ENCODE assay signal across 8 mouse cellular contexts in genomic region chr6:55358731-55359143, GRCm38 (mm10). TPM values are rescaled to one million over a fixed set of nuclear protein-coding genes. Genes with fewer than 3 reads are reported as not detected.
DNase-seq lines count a peak whose midpoint lies in the region; ATAC-seq lines count a peak whose summit lies in the region.

No protein-coding gene starts in this region.

- ATAC-seq in CD4-positive, CD25-positive, alpha-beta regulatory T cell, adult 4 months = no peak
- ATAC-seq in neural tube, embryonic 15.5 days (ENCODE audit: low FRiP score) = no peak
- ATAC-seq in forebrain, embryonic 14.5 days = no peak
- ATAC-seq in neural tube, embryonic 11.5 days (ENCODE audit: insufficient read depth, low FRiP score, low TSS enrichment) = no peak; the same call in 1 of the 2 replicates

- no peak overlapping the region for H3K4me2 ChIP-seq in neural tube, embryonic 15.5 days
- H3K4me2 ChIP-seq in forebrain, embryonic 14.5 days (ENCODE audit: low read length) = no peak overlapping the region
- H3K4me2 ChIP-seq in neural tube, embryonic 11.5 days (ENCODE audit: low read depth) = no peak overlapping the region

- no peaks in the 10 kb centered on the region for H3K27me3 ChIP-seq in neural tube, embryonic 15.5 days (replicated peaks)
- H3K27me3 ChIP-seq in forebrain, embryonic 14.5 days (replicated peaks; ENCODE audit: control insufficient read depth, insufficient read depth, low read length) = no peaks in the 10 kb centered on the region
- H3K27me3 ChIP-seq in neural tube, embryonic 11.5 days (ENCODE audit: control insufficient read depth, insufficient read depth, low read length) = no peaks in the 10 kb centered on the region

- no peak overlapping the region for H3K4me3 ChIP-seq in neural tube, embryonic 15.5 days (replicated peaks)
- no peak overlapping the region for H3K4me3 ChIP-seq in forebrain, embryonic 14.5 days (ENCODE audit: low read depth, low read length)
- no peak overlapping the region for H3K4me3 ChIP-seq in neural tube, embryonic 11.5 days (ENCODE audit: low read depth, low read length)

- no peaks in the 10 kb centered on the region for H3K9me3 ChIP-seq in neural tube, embryonic 15.5 days (replicated peaks)
- H3K9me3 ChIP-seq in forebrain, embryonic 14.5 days (replicated peaks; ENCODE audit: control insufficient read depth, low read length) = no peaks in the 10 kb centered on the region
- H3K9me3 ChIP-seq in neural tube, embryonic 11.5 days (ENCODE audit: control insufficient read depth, low read length) = no peaks in the 10 kb centered on the region

- no peak overlapping the region for H3K9ac ChIP-seq in neural tube, embryonic 15.5 days (replicated peaks)
- no peak overlapping the region for H3K9ac ChIP-seq in forebrain, embryonic 14.5 days (ENCODE audit: low read length)
- no peak overlapping the region for H3K9ac ChIP-seq in neural tube, embryonic 11.5 days (ENCODE audit: low read length)

- H3K4me1 ChIP-seq in neural tube, embryonic 15.5 days = no peaks in the 10 kb centered on the region
- peaks cover 4% of the 10 kb centered on the region; the same call in 1 of the 2 replicates for H3K4me1 ChIP-seq in forebrain, embryonic 14.5 days (ENCODE audit: control insufficient read depth, insufficient read depth, low read length)
- H3K4me1 ChIP-seq in neural tube, embryonic 11.5 days (ENCODE audit: control insufficient read depth, insufficient read depth, low read length) = no peaks in the 10 kb centered on the region

- DNase-seq in CD4-positive, CD25-positive, alpha-beta regulatory T cell, adult 2 months (ENCODE audit: low read depth, low spot score) = peak; percentile 38
- peak; percentile 30 for DNase-seq in neural tube, embryonic 10.5 days (ENCODE audit: extremely low spot score, low spot score)
- peak; percentile 74 for DNase-seq in forebrain, embryonic 14.5 days (ENCODE audit: low spot score)
- DNase-seq in neural tube, embryonic 11.5 days (ENCODE audit: low spot score) = peak; percentile 36
- no peak for DNase-seq in layer of hippocampus, postnatal 25 days (ENCODE audit: extremely low spot score in 1 of 2, low spot score in 1 of 2)
- no peak for DNase-seq in spleen, adult 18-20 months

- WGBS in neural tube, embryonic 15.5 days = 38% methylated on average over 2 of the region's 2 CpGs
- 32% methylated on average over 2 of the region's 2 CpGs for WGBS in forebrain, embryonic 14.5 days
- WGBS in neural tube, embryonic 11.5 days = 27% methylated on average over 2 of the region's 2 CpGs

- H3K36me3 ChIP-seq in neural tube, embryonic 15.5 days = no peaks in the 10 kb centered on the region
- H3K36me3 ChIP-seq in forebrain, embryonic 14.5 days (ENCODE audit: control insufficient read depth, insufficient read depth, low read length) = no peaks in the 10 kb centered on the region
- H3K36me3 ChIP-seq in neural tube, embryonic 11.5 days (ENCODE audit: control insufficient read depth, insufficient read depth, low read length) = no peaks in the 10 kb centered on the region

- H3K27ac ChIP-seq in neural tube, embryonic 15.5 days (replicated peaks) = no peak overlapping the region
- no peak overlapping the region for H3K27ac ChIP-seq in forebrain, embryonic 14.5 days (ENCODE audit: low read depth, low read length)
- H3K27ac ChIP-seq in neural tube, embryonic 11.5 days (ENCODE audit: low read depth, low read length) = no peak overlapping the region

RNA-seq across cellular contexts. Expression of gene Ghrhr, which starts 17.4 kb away (rescaled TPM):
- not detected for polyA plus RNA-seq in CD4-positive, CD25-positive, alpha-beta regulatory T cell, adult 4 months (2017; shearing (Covaris generic))
- polyA plus RNA-seq in neural tube, embryonic 15.5 days (2015; fragmentation: Nextera tagmentation; extraction: Ambion mirVana) = not detected in 2 replicates
- polyA plus RNA-seq in forebrain, embryonic 14.5 days (2014; fragmentation: Nextera tagmentation; extraction: Ambion mirVana) = not detected in 2 replicates
- not detected in 2 replicates for polyA plus RNA-seq in neural tube, embryonic 11.5 days (2014; fragmentation: Nextera tagmentation; extraction: Ambion mirVana)
- not detected for total RNA-seq in layer of hippocampus, postnatal 25 days (2021)

RNA-seq across cellular contexts. Expression of gene Aqp1, which starts 22.5 kb away (rescaled TPM):
- not detected for polyA plus RNA-seq in CD4-positive, CD25-positive, alpha-beta regulatory T cell, adult 4 months (2017; shearing (Covaris generic))
- 7.4 and 11.5 TPM in 2 replicates for polyA plus RNA-seq in neural tube, embryonic 15.5 days (2015; fragmentation: Nextera tagmentation; extraction: Ambion mirVana)
- polyA plus RNA-seq in forebrain, embryonic 14.5 days (2014; fragmentation: Nextera tagmentation; extraction: Ambion mirVana) = 2.8 and 2.9 TPM in 2 replicates
- 0.08 TPM in 1 of 2 replicates, not detected in the other for polyA plus RNA-seq in neural tube, embryonic 11.5 days (2014; fragmentation: Nextera tagmentation; extraction: Ambion mirVana)
- under 1 TPM; 0.70 to 0.74 TPM for total RNA-seq in layer of hippocampus, postnatal 25 days (2021)

Comparison
In these comparisons a context has a peak if more than half of its experiments do, and no peak if none do; other contexts are left out.
1. DNase-seq: peak in CD4-positive, CD25-positive, alpha-beta regulatory T cell, adult 2 months (single experiment), neural tube, embryonic 10.5 days (single experiment), forebrain, embryonic 14.5 days (single experiment) and neural tube, embryonic 11.5 days (single experiment); none in layer of hippocampus, postnatal 25 days (0 of 2) and spleen, adult 18-20 months (0 of 2).